Mouse (Mus musculus) right cerebral cortex, postnatal 4 days (tissue): ENCODE measurements around the gene Rnf144a.

Experiments
- DNase-seq: peaks from one replicate; pipeline ENCODE4 v3.0.0-alpha.2; 2022

The Rnf144a gene

DNA sequence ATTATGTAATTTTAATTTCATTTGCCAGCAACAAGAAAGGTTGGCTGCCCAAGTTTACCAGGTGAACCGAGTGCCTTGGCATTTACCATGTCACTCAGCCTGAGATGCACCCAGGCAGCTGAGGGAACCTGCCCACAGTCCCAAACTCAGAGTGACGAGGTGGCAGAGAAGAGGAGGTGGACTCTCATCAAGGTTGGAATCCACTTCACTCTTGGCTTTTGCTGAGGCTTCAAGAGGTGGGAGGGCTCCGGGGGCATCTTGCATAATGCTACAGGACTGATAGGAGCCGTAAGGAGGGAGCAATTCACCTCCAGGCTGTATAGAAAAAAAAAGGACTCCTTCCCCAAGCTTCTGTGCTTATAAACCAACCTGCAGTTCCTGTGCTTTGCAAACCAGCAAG lies 48.7 kb downstream of the Rnf144a start:
- no peak for DNase-seq

GRCm38 (mm10) chr12:26365531-26366315 lies 49.3 kb downstream of the Rnf144a start:
- DNase-seq, result no peak

DNA sequence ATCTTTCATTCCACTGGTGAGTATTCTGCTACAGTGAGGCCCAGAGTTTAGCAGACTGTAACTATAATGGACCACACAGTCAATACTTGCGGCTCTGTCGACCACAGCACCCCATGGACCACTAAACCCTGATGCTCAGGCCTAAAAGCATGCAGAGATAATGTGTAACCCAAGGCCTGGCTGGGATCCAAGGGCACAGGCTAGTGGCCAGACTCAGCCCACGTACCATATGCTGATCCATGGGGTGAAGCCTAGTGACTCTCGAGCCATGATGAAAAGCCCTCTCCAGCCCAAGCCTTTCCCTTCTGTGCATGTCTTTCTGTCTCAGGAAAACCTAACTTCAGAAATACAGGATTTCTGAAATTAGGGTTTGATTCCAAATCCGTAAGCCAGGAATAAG lies 50.2 kb downstream of the Rnf144a start:
- DNase-seq, result no peak

DNA sequence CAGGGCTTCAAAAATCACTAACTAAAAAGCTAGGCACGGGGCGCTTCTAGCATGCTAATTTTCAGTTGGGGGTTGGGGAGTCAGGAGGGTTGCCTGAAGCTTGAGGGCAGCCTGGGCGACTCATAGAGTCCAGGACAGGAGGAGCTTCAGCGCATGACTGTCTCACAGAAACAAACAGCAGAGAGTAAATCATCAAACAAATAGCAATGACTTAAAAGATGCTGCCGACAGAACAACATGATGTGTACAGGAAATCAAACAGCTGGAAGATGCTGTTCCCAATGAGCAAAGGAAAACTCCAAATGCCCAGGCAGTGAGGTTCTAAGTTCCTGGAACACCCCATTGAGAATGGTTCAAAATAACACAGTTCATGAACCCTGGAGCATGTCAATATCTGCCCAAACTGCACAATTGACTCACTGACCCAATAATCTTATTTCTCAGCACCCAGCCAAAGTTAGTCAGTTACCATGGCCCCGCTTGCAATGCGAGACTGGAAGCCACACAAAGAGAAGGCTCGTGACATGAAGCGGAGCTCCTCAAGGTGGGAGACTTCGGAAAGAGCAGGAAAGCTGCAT lies 54.0 kb downstream of the Rnf144a start:
- DNase-seq, result no peak

- peak; percentile 51 for DNase-seq
Measured at GRCm38 (mm10) chr12:26359817-26360216, 55.2 kb downstream of the Rnf144a start.

DNA sequence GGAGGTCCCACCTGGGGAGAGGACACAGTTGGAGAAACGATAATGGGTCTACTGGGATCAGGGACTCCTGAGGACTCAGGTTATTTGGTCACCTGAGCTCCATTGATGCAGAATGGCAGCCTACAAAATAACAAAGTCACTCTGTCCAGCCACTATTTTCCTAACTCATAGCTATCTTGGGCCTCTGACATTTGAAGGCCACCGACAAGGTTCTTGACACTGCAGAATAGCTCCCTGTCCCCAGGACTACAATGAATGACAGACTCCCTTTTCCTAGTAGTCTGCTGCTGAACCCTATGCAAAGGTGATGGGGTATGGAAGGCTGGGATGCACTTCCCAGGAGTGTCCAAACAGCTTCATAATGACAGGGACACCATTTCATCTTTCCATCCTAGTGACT lies 55.8 kb downstream of the Rnf144a start:
- no peak for DNase-seq

GRCm38 (mm10) chr12:26357246-26357645 lies 57.8 kb downstream of the Rnf144a start:
- no peak for DNase-seq

DNA sequence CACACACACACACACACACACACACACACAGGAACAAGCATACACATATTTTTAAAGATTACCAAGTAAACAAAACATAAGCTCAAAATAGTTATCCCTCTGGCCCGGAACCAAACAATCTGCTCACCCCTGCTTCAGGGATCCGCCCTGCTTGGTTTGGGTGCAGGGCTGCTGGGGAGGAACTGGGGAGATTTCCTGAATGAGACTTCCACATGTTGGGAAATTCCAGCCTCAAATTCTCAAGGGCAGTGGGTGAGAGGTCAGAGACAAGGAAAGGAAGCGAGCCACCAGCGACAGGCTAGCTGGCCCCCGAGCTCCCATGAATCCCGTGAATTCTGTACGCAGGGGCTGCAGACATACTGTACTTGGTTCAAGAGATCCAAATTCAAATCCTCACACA lies 58.9 kb downstream of the Rnf144a start:
- DNase-seq, result no peak

- DNase-seq, result no peak
Measured at GRCm38 (mm10) chr12:26351321-26351720, 63.7 kb downstream of the Rnf144a start.

- DNase-seq, result no peak
Measured at GRCm38 (mm10) chr12:26344408-26344807, 70.6 kb downstream of the Rnf144a start.

DNA sequence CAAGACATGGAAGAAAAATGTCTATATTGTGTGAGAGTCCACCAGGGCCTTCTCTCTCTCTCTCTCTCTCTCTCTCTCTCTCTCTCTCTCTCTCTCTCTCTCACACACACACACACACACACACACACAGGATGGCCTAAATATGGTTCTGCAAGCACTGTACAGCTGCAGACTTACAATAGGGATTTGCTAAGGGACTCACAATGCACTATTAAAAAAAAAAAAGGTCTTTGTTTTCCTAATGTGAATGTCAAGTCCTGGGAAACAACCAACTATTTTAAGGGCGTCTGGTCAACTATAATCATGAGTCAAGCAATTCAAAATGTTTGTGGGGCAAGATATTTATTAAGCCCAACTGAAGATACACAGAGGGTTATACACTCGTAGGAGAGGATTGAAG lies 71.9 kb downstream of the Rnf144a start:
- DNase-seq, result no peak

DNA sequence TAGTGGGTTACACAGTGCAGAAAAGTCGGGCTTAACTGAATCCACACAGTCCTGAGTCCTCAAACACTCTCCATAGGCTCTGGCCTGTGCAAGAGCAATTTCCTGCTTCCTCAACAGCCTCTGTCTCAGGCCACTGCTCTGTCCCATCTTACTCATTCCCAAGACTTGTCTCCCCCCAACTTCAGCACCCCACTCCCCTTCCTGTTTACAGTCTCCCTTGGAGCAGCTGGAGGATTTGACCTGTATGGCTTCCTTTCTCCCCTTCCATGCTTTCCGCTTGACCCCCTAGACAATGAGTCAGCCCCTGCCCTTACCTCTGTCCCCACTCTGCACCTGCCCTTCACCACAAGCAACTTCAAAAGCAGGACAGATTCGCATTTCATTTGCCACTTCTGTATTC lies 72.4 kb downstream of the Rnf144a start:
- no peak for DNase-seq

- no peak for DNase-seq
Measured at GRCm38 (mm10) chr12:26342086-26342485, 73.0 kb downstream of the Rnf144a start.

DNA sequence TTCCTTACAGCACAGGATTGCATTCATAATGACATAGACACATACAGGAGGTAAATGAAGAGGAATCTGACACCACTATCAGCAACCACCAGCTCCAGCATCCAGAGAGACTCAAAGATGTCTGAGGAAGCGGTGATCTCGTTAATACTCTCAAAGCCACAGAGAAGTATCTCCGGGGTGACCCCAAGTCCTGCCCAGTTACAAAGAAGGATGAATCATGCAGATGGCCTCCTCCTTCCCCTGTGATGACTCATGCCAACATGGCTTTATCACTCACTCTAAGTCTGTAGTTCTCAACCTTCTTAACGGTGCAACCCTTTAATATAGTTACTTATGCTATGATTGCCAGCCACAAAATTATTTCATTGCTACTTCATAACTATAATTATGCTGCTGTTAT lies 74.4 kb downstream of the Rnf144a start:
- no peak for DNase-seq

DNA sequence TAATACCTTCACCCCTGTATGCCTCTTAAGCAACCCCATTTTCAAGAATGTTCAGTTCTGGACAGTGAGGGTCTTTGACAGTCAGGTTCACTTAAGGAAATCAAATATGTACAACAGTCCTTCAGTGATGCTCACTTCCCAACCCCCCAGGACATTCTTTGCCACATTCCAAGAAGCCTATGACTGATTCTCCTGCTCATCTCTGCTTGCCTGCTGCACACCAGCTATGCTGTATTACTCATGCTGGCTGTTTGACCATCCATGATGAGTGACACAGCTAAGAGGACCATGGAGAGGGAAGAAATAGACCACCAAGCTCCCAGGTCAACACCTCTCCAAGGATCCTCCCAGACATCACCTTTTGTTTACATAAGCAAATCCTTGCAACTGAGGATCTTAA lies 75.2 kb downstream of the Rnf144a start:
- DNase-seq, result no peak

- no peak for DNase-seq
Measured at GRCm38 (mm10) chr12:26339181-26339580, 75.9 kb downstream of the Rnf144a start.

GRCm38 (mm10) chr12:26333678-26334077 lies 81.4 kb downstream of the Rnf144a start:
- no peak for DNase-seq

- no peak for DNase-seq
Measured at GRCm38 (mm10) chr12:26331048-26331447, 84.0 kb downstream of the Rnf144a start.

DNA sequence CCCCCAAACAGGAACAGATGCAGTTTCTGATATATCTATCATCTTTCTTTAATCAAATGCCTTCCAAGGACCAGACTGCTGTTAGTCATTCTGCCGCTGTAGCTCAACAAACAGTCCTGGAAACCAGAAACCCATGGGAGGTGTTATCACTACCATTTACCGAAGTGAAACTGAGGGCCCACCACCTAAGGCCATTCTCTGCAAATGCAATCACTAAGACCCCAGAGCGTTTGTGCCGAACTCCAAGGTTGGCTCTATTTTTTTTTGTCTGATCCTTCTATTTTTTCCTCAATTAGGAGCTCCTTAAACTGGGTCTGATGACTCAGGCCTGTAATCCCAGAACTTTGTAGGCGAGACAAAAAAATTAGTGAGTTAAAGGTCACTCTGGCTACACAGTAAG lies 85.3 kb downstream of the Rnf144a start:
- no peak for DNase-seq

DNA sequence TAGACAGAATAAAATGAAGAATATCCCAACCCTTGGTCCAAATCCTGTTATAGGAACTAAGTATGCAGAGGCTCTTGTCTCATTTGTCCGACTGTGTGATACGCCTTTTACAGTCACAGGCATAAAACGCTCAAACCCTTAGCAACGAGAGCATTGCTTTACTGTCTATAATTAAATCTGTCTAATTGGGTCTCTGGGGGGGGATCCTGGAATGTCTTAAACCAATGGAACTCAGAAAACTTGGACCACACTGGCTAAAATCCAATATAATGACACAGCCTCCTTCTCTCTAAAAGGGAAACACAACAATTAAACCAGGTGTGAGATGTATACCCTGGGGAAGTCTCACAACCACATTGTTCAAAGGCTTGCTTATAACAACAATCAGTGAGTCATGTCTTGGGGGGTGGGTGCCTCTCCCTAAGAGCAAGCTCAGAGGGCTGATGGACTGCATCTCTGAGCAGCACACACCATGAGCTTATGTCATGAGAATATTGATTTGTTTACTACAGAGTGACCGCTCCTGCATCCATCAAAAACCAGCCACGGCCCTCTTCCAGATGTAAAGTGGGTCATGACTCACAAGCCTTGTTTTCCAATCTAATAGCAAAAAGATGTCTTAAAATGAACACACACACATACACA lies 85.9 kb downstream of the Rnf144a start:
- DNase-seq, result no peak

GRCm38 (mm10) chr12:26323783-26324364 lies 91.2 kb downstream of the Rnf144a start:
- no peak for DNase-seq

GRCm38 (mm10) chr12:26316261-26316660 lies 98.8 kb downstream of the Rnf144a start:
- no peak for DNase-seq

DNA sequence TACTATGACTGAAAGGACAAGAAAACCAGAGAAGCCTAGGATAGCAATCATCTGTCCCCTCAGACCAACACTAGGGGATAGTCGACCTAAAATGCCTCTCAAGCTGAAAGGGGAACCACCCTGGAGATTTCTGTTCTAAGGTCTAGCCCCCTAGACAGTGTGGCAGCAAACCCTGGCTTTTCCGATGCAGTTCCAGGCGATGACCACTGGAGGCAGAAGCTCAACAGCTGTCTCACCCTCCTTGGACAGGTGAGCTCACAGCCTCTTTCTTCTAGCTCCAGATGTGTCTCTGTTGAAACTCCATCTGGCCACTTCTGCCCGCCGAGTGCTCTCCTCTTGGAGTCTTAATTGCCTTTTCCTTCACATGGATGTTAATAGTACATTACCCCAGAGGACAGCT lies 100.1 kb downstream of the Rnf144a start:
- DNase-seq, result peak; percentile 16

GRCm38 (mm10) chr12:26311548-26311947 lies 103.5 kb downstream of the Rnf144a start:
- peak; percentile 65 for DNase-seq
